Mouse (Mus musculus) stomach, embryonic 16.5 days (tissue): ENCODE data around the gene Neurl3. TPM values are rescaled to one million over a fixed set of nuclear protein-coding genes. Genes with fewer than 3 reads are reported as not detected.

Experiments used
- ATAC-seq: fragments of 200-750 bp; cut with Nextera tagmentation; 2 replicates; pipeline ENCODE4 v1.8.0; 2017; ENCODE audit warnings: moderate number of reproducible peaks, moderate TSS enrichment; ENCODE audit not compliant: insufficient read depth, low FRiP score
- H3K27ac ChIP-seq: fragments of 300-500 bp; sonication (generic); 2 replicates; pipeline ENCODE4 v1.5.1; 2014; ENCODE audit warnings: low read length
- H3K27me3 ChIP-seq: fragments of 300-500 bp; sonication (generic); 2 replicates; pipeline ENCODE4 v1.6.1; 2014; ENCODE audit warnings: low read length, control low read depth, mixed read lengths; ENCODE audit not compliant: control insufficient read depth, insufficient read depth
- H3K36me3 ChIP-seq: fragments of 300-500 bp; sonication (generic); 2 replicates; pipeline ENCODE4 v1.6.1; 2014; ENCODE audit warnings: low read length; ENCODE audit not compliant: control insufficient read depth, insufficient read depth
- H3K4me1 ChIP-seq: fragments of 300-500 bp; sonication (generic); 2 replicates; pipeline ENCODE4 v1.6.1; 2014; ENCODE audit warnings: low read length, control low read depth, mixed read lengths; ENCODE audit not compliant: control insufficient read depth, insufficient read depth
- H3K4me2 ChIP-seq: fragments of 300-500 bp; sonication (generic); 2 replicates; pipeline ENCODE4 v1.6.1; 2014; ENCODE audit warnings: low read depth, low read length, mixed read lengths
- H3K4me3 ChIP-seq: fragments of 300-500 bp; sonication (generic); replicated peaks from 2 replicates; pipeline ENCODE4 v1.5.1; 2014; ENCODE audit warnings: mild to moderate bottlenecking, low read length
- H3K9ac ChIP-seq: fragments of 300-500 bp; sonication (generic); 2 replicates; pipeline ENCODE4 v1.6.1; 2014; ENCODE audit warnings: low read length
- H3K9me3 ChIP-seq: fragments of 300-500 bp; sonication (generic); replicated peaks from 2 replicates; pipeline ENCODE4 v1.6.1; 2016; ENCODE audit warnings: low read length, control low read depth; ENCODE audit not compliant: control insufficient read depth
- WGBS: fragments of 180-500 bp; shearing (Covaris S2); extraction: QIAGEN DNeasy Blood & Tissue Kit; methylation state at CpG from one replicate; pipeline ENCODE4 v1.1.7; 2014; 5-methylcytosine and 5-hydroxymethylcytosine counted together
- polyA plus RNA-seq: library from polyadenylated mRNA; unstranded; fragments of >200 nt; fragmentation: Nextera tagmentation; extraction: Ambion mirVana; gene quantifications from 2 replicates; pipeline ENCODE4 v1.2.1, GENCODE M21; 2015

Gene Neurl3
- polyA plus RNA-seq, 1 experiment from 2014 or later = 19.6 TPM

GRCm38 (mm10) chr1:36280938-36281337, 6.5 kb upstream of the Neurl3 start:
- Histone ChIP-seq H3K36me3 (no peaks in the 10 kb centered on the region), H3K4me3 (no peak overlapping the region), H3K4me1 (no peaks in the 10 kb centered on the region), H3K4me2 (no peak overlapping the region), H3K9ac (no peak overlapping the region), H3K9me3 (no peaks in the 10 kb centered on the region), H3K27ac (no peak overlapping the region), H3K27me3 (no peaks in the 10 kb centered on the region)
- no peak for ATAC-seq
- 84% methylated on average over 3 of the region's 3 CpGs for WGBS

DNA sequence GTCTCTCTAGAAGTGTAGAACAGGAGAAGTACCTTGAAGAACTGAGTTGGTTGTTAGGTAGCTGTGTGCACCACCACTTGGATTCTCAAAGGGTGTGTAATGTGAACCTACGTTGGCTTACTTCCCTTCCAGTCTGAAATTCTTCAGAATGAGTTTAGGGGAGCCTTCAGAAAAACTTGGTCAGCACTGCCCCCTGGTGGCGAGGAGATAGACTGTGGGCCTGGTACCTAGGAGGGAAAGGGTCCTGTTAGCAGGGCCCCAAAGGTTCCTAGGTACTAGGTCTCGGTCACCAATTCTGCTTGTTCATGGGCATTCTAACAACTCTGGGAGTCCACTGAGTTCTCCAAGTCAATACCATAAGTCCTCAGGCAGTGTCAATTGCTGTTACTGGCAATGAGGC, 4.7 kb upstream of the Neurl3 start:
- 19% methylated on average over 3 of the region's 3 CpGs for WGBS
- Histone ChIP-seq H3K27ac (no peak overlapping the region), H3K4me1 (no peaks in the 10 kb centered on the region), H3K4me3 (no peak overlapping the region), H3K9ac (no peak overlapping the region), H3K9me3 (no peaks in the 10 kb centered on the region), H3K27me3 (no peaks in the 10 kb centered on the region), H3K4me2 (no peak overlapping the region), H3K36me3 (no peaks in the 10 kb centered on the region)
- no peak; the same call in 1 of the 2 replicates for ATAC-seq

DNA sequence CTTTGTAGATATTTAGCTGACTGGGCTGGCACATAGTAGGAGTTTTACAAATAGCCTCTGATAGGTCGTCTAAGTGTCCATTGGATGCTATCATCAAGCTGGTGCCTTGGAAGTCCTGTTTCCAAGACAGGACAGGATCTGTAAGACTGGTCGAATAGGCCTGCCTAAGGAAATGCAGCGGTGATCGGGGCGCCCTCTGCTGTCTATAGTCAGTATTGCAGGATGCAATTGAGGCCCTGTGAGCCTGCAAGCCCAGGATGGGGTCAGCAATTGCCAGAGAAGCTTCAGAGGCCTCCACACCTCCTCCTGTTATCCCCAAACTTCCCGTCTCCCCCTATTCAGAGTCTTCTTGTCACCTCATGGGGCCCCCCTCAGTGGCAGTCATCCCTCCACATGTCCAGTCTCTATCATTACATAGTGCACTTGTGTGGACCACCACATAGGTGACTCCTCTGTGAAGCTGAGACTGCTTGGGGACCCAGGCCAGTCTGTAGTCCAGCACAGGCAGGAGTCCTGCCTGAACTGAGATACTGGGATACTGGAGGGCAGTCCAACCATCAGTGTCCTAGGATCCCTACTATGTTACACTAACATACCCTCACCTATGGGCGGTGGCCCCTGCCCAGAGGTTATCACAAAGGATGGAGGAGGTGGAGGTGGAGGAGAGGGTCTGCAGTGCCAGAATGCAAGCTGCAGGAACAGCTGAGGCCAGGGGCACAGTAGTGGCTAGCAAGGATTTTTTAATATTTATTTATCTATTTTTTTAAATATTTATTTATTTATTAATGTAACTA, 3.0 kb upstream of the Neurl3 start:
- Histone ChIP-seq H3K36me3 (no peaks in the 10 kb centered on the region), H3K27ac (no peak overlapping the region), H3K4me1 (peaks cover 12% of the 10 kb centered on the region; the same call in 1 of the 2 replicates), H3K4me2 (no peak overlapping the region), H3K4me3 (no peak overlapping the region), H3K9ac (no peak overlapping the region), H3K9me3 (no peaks in the 10 kb centered on the region), H3K27me3 (no peaks in the 10 kb centered on the region)
- WGBS = 21% methylated on average over 7 of the region's 7 CpGs
- no peak for ATAC-seq

DNA sequence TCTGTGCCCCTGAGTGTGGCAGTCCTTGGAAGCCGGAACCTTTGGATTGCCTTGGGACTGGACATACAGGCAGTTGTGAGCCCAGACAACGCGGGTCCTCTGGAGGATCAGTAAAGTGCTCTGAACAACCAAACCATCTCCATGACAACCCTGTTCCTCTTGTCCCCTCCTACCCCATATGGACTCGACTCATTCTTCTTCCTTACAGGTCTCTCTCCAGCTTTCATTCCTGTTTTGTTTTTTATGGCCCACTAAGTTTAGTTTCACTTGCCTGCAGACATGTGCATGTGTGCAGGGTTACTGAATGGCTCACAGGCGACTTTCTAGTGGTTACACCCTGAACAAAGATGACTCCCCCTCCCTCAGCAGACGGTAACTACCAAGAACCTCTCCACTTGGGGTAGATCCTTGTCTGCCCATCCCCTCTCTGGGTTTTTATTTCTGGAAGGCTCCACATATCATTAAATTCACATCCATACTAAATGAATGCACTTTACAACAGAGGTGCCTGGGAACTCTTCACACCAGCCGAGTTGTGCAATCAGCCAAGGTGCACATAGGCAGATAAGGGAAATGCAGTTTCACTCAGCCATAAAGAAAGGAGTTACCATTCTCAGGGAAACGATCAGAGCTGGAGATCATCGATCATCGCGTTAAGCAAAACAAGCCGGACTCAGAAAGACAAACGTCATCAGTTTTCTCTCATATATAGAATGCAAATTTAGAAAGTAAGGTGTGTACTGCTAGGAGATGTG, 1.3 kb upstream of the Neurl3 start:
- Histone ChIP-seq H3K27me3 (no peaks in the 10 kb centered on the region), H3K27ac (0 out of 2 replicates have a peak overlapping the region, but pooled peaks have one; percentile 1), H3K4me2 (no peak overlapping the region)

GRCm38 (mm10) chr1:36273288-36273687, 1.2 kb downstream of the Neurl3 start:
- 6% methylated on average over 9 of the region's 9 CpGs for WGBS

More for the DNA sequence above, 1.3 kb upstream of the Neurl3 start:
- no peak overlapping the region for H3K9ac ChIP-seq
- H3K9me3 ChIP-seq = no peaks in the 10 kb centered on the region
- no peak for ATAC-seq
- 63% methylated on average over 13 of the region's 13 CpGs for WGBS
- no peak overlapping the region for H3K4me3 ChIP-seq
- H3K4me1 ChIP-seq = peaks cover 19% of the 10 kb centered on the region
- H3K36me3 ChIP-seq = no peaks in the 10 kb centered on the region

DNA sequence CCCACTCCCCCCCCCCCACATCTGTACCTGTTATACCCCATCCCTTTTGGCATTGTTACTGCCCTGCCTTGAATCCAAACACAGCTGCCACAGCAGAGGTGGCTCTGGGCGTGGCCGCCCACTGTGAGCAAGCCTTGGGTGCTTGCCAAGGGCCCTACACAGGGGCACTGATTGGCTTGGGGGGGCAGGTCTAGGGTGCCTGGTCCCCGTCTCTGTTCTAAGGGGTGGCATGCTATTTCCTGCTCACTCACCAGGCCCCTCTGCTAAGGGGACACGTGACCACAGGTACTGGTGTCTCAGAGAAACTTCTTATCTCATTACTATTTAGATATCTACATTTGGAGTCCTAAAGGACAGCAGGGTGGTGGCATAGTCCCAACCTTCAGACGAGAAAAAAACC, 1.9 kb downstream of the Neurl3 start:
- ATAC-seq = peak; percentile 83
- Histone ChIP-seq H3K4me3 (peak overlapping the region; percentile 36), H3K9me3 (no peaks in the 10 kb centered on the region), H3K36me3 (no peaks in the 10 kb centered on the region), H3K27ac (peak overlapping the region; percentile 97), H3K27me3 (peaks cover 4% of the 10 kb centered on the region; the same call in 1 of the 2 replicates), H3K4me2 (peak overlapping the region; percentile 50), H3K9ac (peak overlapping the region; percentile 69; the same call in 1 of the 2 replicates), H3K4me1 (peaks cover 31% of the 10 kb centered on the region)
- 37% methylated on average over 5 of the region's 5 CpGs for WGBS

More at GRCm38 (mm10) chr1:36273288-36273687, 1.2 kb downstream of the Neurl3 start:
- Histone ChIP-seq H3K9me3 (no peaks in the 10 kb centered on the region), H3K9ac (peak overlapping the region; percentile 69), H3K4me3 (peak overlapping the region; percentile 36), H3K4me2 (peak overlapping the region; percentile 50), H3K36me3 (no peaks in the 10 kb centered on the region), H3K27ac (peak overlapping the region; percentile 97), H3K4me1 (peaks cover 31% of the 10 kb centered on the region), H3K27me3 (peaks cover 4% of the 10 kb centered on the region; the same call in 1 of the 2 replicates)
- ATAC-seq = peak; percentile 18

DNA sequence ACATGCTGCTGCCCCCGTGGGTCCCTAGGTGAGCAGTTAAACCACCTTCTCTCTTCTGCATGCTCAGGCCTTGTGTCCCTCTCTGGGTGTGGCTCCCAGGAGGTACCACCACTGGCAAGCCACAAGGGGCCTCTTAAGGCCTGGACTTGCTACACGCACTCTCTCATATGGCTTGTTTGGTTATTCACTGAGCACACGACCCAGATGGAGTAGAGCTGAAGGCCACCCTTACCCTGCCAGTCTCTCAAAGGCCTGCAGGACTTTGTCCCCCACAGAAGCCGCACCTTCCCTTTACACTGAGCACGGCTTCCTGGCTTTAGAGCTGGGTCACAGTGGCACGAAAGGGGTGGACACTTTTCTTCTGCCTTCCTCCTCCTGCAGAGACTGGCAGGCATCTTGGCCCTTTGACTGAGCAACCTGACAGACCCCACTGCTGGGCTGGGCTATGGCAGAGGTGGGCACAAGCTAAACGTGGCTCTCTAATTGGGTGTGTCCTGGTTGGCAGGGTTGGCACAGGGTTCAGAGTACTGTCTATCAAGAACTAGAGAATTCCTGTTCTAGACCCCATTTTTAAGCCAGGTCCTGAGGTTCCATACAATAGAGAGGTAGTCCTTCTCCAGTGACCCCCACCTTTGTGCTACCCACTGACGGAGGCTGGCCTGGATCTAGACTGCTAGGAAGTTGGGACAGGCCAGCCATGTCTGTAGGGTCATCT, 2.8 kb downstream of the Neurl3 start:
- H3K36me3 ChIP-seq = no peaks in the 10 kb centered on the region
- peak overlapping the region; percentile 97 for H3K27ac ChIP-seq
- H3K9me3 ChIP-seq = no peaks in the 10 kb centered on the region
- peak overlapping the region; percentile 44 for H3K9ac ChIP-seq
- peak; percentile 54 for ATAC-seq
- peak overlapping the region; percentile 25 for H3K4me3 ChIP-seq
- peaks cover 4% of the 10 kb centered on the region; the same call in 1 of the 2 replicates for H3K27me3 ChIP-seq
- WGBS = 63% methylated on average over 8 of the region's 8 CpGs
- peaks cover 31% of the 10 kb centered on the region for H3K4me1 ChIP-seq
- H3K4me2 ChIP-seq = peak overlapping the region; percentile 50

- H3K4me3 ChIP-seq = 0 out of 2 replicates have a peak overlapping the region, but pooled peaks have one; percentile 2
- H3K4me2 ChIP-seq = peak overlapping the region; percentile 50
- H3K9ac ChIP-seq = peak overlapping the region; percentile 44
- H3K9me3 ChIP-seq = no peaks in the 10 kb centered on the region
- WGBS = 34% methylated on average over 3 of the region's 3 CpGs
- H3K27ac ChIP-seq = peak overlapping the region; percentile 97
- H3K27me3 ChIP-seq = peaks cover 4% of the 10 kb centered on the region; the same call in 1 of the 2 replicates
- no peaks in the 10 kb centered on the region for H3K36me3 ChIP-seq
- ATAC-seq = peak; percentile 6; the same call in 1 of the 2 replicates
- H3K4me1 ChIP-seq = peaks cover 31% of the 10 kb centered on the region
Observed at GRCm38 (mm10) chr1:36270666-36271065, 3.8 kb downstream of the Neurl3 start.
